Mouse (Mus musculus) stomach, embryonic 15.5 days (tissue): ENCODE measurements around the gene Fgf10. TPM values are rescaled to one million over a fixed set of nuclear protein-coding genes. Genes with fewer than 3 reads are reported as not detected.
A peak's percentile ranks its signal among the peaks of the same experiment; 100 is the strongest.

Experiments
- ATAC-seq: fragments of 200-750 bp; cut with Nextera tagmentation; 2 replicates; pipeline ENCODE4 v1.8.0; 2017; ENCODE audit warnings: low read depth, moderate number of reproducible peaks, moderate TSS enrichment; ENCODE audit not compliant: insufficient read depth, low FRiP score
- H3K27ac ChIP-seq: fragments of 300-500 bp; sonication (generic); 2 replicates; pipeline ENCODE4 v1.5.1; 2015; ENCODE audit warnings: mild to moderate bottlenecking, inconsistent platforms
- H3K27me3 ChIP-seq: fragments of 300-500 bp; sonication (generic); replicated peaks from 2 replicates; pipeline ENCODE4 v1.6.1; 2015; ENCODE audit warnings: inconsistent platforms
- H3K36me3 ChIP-seq: fragments of 300-500 bp; sonication (generic); 2 replicates; pipeline ENCODE4 v1.6.1; 2015; ENCODE audit warnings: inconsistent platforms
- H3K4me1 ChIP-seq: fragments of 300-500 bp; sonication (generic); 2 replicates; pipeline ENCODE4 v1.6.1; 2015; ENCODE audit warnings: inconsistent platforms
- H3K4me2 ChIP-seq: fragments of 300-500 bp; sonication (generic); 2 replicates; pipeline ENCODE4 v1.6.1; 2015; ENCODE audit warnings: mild to moderate bottlenecking, inconsistent platforms
- H3K4me3 ChIP-seq: fragments of 300-500 bp; sonication (generic); replicated peaks from 2 replicates; pipeline ENCODE4 v1.5.1; 2015; ENCODE audit warnings: inconsistent platforms
- H3K9ac ChIP-seq: fragments of 300-500 bp; sonication (generic); 2 replicates; pipeline ENCODE4 v1.6.1; 2015; ENCODE audit warnings: inconsistent platforms
- H3K9me3 ChIP-seq: fragments of 300-500 bp; sonication (generic); 2 replicates; pipeline ENCODE4 v1.6.1; 2016; ENCODE audit warnings: inconsistent platforms
- WGBS: fragments of 180-500 bp; shearing (Covaris S2); methylation state at CpG from one replicate; pipeline ENCODE4 v1.1.7; 2015; 5-methylcytosine and 5-hydroxymethylcytosine counted together
- polyA plus RNA-seq: library from polyadenylated mRNA; unstranded; fragments of >200 nt; fragmentation: Nextera tagmentation; extraction: Ambion mirVana; gene quantifications from 2 replicates; pipeline ENCODE4 v1.2.1, GENCODE M21; 2015

Fgf10 gene
- polyA plus RNA-seq, 1 experiment from 2014 or later = 6.0 TPM

DNA sequence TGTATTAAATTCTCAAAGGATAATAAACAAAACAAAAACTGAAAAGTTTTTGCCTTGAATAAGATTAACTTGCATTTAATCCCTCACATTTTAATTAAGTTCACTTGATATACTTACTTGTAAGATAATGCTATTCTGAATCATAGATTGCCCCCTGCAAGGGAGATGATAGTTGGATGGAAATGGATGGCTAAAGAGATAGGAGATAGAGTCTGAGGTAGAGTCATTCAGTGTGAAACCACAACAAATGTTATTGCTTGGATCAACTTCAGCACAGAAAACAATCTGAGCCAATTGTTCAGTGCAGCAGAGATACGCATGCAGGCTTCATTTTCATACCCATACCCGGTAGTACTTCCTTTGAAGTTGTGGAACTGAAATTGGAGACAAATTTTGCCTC, 23.5 kb downstream of the Fgf10 start:
- H3K9ac ChIP-seq = no peak overlapping the region
- no peak overlapping the region for H3K4me2 ChIP-seq
- H3K4me1 ChIP-seq = no peaks in the 10 kb centered on the region
- no peak overlapping the region for H3K27ac ChIP-seq
- H3K9me3 ChIP-seq = no peaks in the 10 kb centered on the region
- WGBS = 80% methylated on average over 2 of the region's 2 CpGs
- no peaks in the 10 kb centered on the region for H3K36me3 ChIP-seq
- no peak for ATAC-seq
- H3K27me3 ChIP-seq = no peaks in the 10 kb centered on the region
- no peak overlapping the region for H3K4me3 ChIP-seq

DNA sequence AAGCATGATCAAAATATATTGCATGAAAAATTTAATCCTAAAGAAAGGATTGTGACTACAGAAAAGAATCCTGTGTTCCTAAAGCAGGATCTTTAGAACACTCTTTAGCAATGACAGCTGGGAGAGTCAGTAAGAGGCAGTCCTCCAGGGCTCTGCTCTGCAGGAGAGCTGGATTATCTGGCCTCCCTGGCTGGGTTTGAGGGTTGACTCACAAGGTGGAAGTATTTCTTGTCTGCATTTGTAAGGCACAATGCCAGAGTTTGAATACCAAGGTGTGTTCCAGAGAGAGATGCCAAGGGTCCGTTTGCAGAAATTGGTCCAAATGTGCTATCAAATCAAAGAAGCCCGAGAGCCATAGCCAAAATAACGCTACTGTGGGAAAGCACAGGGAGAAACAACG, 25.5 kb downstream of the Fgf10 start:
- Histone ChIP-seq H3K9me3 (no peaks in the 10 kb centered on the region), H3K4me2 (no peak overlapping the region), H3K4me1 (no peaks in the 10 kb centered on the region), H3K36me3 (no peaks in the 10 kb centered on the region), H3K27ac (no peak overlapping the region), H3K9ac (no peak overlapping the region), H3K27me3 (no peaks in the 10 kb centered on the region), H3K4me3 (no peak overlapping the region)
- 15% methylated on average over 4 of the region's 4 CpGs for WGBS
- ATAC-seq = no peak

DNA sequence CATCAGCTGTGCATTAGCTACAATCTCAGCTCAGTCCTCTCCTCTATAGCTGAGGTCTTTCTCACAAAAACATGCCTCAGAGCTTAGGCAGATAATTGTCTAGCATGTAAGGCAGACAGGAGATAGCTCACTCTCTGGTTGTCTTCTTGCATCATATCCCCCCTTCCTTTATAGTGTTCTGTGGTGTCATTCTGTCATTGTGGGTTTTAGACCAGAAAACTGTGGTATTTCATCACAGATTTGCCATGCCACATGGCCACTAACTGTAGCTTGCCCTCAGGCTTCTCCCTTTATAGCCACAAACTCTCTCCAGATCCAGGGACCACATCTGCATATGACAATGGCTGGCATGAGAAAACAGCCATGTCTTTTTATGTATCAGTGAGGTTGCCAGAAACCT, 34.1 kb downstream of the Fgf10 start:
- Histone ChIP-seq H3K27me3 (no peaks in the 10 kb centered on the region), H3K4me3 (no peak overlapping the region), H3K9ac (no peak overlapping the region), H3K36me3 (no peaks in the 10 kb centered on the region), H3K9me3 (no peaks in the 10 kb centered on the region), H3K4me2 (no peak overlapping the region), H3K4me1 (no peaks in the 10 kb centered on the region), H3K27ac (no peak overlapping the region)
- no peak for ATAC-seq

DNA sequence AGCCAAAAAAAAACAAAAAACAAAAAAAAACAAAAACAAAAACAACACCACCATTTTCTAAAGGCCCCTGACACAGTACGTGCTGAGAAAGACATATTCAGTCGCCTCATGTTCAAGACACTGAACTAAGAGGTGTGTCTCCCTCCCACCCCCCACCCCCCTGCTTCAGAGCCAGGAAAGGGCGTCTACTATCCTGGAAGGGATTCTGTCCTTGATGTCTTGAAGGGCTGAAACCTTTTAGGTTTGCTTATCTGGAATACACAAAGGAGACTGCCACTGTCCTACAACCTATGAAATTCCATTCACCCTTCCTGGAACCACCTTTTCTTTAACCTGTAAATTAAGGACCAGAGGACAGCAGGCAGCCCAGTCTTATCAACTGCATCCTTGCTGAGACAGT, 36.1 kb downstream of the Fgf10 start:
- H3K4me3 ChIP-seq = no peak overlapping the region
- no peaks in the 10 kb centered on the region for H3K4me1 ChIP-seq
- H3K27ac ChIP-seq = no peak overlapping the region
- H3K9me3 ChIP-seq = no peaks in the 10 kb centered on the region
- no peak overlapping the region for H3K9ac ChIP-seq
- no peak for ATAC-seq
- no peaks in the 10 kb centered on the region for H3K27me3 ChIP-seq
- no peaks in the 10 kb centered on the region for H3K36me3 ChIP-seq
- no peak overlapping the region for H3K4me2 ChIP-seq
- 85% methylated on average over 3 of the region's 3 CpGs for WGBS

DNA sequence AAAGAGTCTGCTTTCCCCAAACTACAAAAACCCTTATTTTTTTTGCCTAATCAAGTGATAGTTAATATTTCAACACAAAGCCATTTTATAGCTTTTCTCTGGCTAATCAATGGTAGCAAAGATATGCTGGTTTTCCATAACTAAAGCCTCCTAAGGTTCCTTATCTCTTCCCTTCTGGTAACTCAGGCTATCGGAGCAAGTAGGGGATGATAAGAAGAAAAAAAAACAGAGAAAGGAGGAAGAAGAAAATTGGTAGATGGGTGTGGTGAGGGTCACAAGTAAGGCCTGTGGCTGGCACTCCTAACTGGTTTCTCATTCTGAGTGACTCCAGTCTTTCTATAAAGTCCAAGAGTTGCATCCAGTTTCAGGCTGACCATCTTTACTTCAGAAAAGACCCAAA, 40.3 kb downstream of the Fgf10 start:
- Histone ChIP-seq H3K9me3 (no peaks in the 10 kb centered on the region), H3K27me3 (0 out of 2 replicates have a peak, but pooled peaks cover 3% of the 10 kb centered on the region), H3K4me3 (no peak overlapping the region), H3K36me3 (no peaks in the 10 kb centered on the region), H3K27ac (no peak overlapping the region), H3K4me2 (no peak overlapping the region), H3K4me1 (no peaks in the 10 kb centered on the region), H3K9ac (no peak overlapping the region)
- ATAC-seq = no peak
- 82% methylated on average over 1 of the region's 1 CpGs for whole genome bisulfite sequencing

DNA sequence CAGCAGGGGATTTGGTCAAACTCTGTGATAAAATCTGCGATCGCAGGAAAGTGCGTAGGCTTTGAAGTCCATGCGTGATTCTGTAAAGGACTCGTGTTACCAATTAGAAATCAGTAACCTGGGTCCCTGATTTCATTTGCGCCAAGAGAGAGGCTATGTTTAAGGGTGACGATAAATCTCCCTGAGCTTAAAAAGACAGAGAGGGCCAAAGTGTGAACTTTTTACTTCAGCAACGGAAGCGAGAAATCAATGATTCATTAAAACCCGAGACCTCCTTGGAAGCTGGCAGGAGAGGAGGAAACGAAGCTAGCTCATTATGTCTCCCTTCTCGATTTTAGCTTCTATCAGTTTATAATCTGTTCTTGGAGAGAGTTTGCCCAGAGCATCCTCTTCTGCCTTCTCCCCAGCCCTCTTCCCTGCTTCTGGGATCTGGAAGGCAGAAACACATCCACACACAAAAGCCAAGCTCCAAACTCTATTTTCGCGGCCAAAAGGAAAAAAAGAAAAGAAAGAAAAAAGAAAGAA, 44.1 kb downstream of the Fgf10 start:
- H3K9me3 ChIP-seq = no peaks in the 10 kb centered on the region
- peak overlapping the region; percentile 89 for H3K4me2 ChIP-seq
- no peak overlapping the region for H3K9ac ChIP-seq
- H3K27me3 ChIP-seq = 0 out of 2 replicates have a peak, but pooled peaks cover 3% of the 10 kb centered on the region
- 2% methylated on average over 14 of the region's 14 CpGs for WGBS
- H3K27ac ChIP-seq = no peak overlapping the region; the same call in 1 of the 2 replicates
- peak overlapping the region; percentile 56 for H3K4me3 ChIP-seq
- no peaks in the 10 kb centered on the region for H3K36me3 ChIP-seq
- no peak for ATAC-seq
- H3K4me1 ChIP-seq = no peaks in the 10 kb centered on the region

DNA sequence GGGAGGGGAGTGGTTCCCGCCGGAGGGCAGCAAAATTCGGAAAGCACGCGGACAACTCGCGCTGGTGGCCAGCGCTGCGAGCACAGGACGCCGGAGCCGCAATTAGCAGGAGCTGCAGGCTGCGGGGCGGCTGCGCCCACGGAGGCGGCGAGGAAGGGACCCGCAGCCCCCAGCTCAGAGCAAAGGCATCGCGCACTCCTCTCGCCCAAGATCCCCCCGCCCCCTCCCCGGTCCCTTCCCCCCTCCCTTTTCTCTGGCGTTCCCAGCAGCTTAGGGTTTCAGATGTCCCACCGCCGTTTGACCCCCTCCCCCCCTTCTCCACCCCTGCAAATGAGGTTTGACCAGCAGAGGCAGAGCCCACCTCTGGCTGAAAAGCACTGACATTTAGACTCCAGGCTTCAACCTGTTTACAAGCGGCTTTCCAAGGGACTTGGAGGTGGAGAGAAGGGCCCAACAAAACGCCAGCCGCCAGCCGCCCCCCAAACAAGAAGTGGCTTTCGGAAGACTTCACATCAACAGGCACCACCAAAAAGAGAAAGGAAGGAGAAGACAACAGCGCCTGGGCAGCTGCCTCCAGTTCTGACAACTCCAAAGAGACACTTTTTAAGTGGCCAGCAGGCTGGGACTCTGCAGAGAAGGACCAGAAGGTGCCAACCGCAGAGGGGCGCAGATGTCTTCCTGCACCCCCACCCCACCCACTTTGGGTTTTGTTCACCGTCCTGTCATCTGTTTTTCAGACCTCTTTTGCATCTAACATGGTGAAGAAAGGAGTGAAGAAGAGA, 44.9 kb downstream of the Fgf10 start:
- H3K9ac ChIP-seq = no peak overlapping the region; the same call in 1 of the 2 replicates
- H3K9me3 ChIP-seq = no peaks in the 10 kb centered on the region
- 0 out of 2 replicates have a peak, but pooled peaks cover 3% of the 10 kb centered on the region for H3K27me3 ChIP-seq
- ATAC-seq = peak; percentile 58; the same call in 1 of the 2 replicates
- peak overlapping the region; percentile 89 for H3K4me2 ChIP-seq
- H3K27ac ChIP-seq = peak overlapping the region; percentile 57
- peak overlapping the region; percentile 56 for H3K4me3 ChIP-seq
- H3K4me1 ChIP-seq = no peaks in the 10 kb centered on the region
- WGBS = under 1% methylated on average over 33 of the region's 36 CpGs
- H3K36me3 ChIP-seq = no peaks in the 10 kb centered on the region

DNA sequence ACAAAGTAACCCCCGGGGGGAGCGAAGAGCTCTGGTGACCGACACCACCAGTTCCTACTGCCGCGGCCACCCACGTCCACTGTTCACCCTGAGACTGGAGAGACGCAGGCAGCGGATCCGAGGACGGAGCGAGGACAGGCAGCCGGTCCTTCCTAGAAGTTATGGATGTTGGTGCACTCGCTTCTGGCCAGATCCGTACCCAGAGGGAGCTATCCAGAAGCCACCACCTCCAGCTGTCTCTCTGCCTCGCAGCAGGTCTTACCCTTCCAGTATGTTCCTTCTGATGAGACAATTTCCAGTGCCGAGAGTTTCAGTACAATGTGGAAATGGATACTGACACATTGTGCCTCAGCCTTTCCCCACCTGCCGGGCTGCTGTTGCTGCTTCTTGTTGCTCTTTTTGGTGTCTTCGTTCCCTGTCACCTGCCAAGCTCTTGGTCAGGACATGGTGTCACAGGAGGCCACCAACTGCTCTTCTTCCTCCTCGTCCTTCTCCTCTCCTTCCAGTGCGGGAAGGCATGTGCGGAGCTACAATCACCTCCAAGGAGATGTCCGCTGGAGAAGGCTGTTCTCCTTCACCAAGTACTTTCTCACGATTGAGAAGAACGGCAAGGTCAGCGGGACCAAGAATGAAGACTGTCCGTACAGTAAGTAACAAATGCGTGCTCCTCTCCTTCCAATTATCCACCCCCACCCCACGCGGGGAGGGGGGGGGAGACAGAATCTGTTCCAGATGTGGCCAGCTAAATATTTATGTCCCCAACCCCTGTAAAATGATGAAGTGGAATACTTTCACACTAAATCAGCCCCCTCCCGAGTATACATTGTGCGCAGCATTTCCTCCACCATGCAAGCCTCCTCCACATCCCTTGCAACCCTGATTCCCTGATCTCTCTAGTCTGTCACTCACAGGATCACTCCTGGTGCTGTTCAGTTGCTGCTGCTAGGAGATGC, 45.8 kb downstream of the Fgf10 start:
- peak; percentile 33; the same call in 1 of the 2 replicates for ATAC-seq
- no peaks in the 10 kb centered on the region for H3K9me3 ChIP-seq
- no peaks in the 10 kb centered on the region for H3K36me3 ChIP-seq
- 1% methylated on average over 31 of the region's 31 CpGs for WGBS
- peak overlapping the region; percentile 89 for H3K4me2 ChIP-seq
- H3K9ac ChIP-seq = no peak overlapping the region; the same call in 1 of the 2 replicates
- no peaks in the 10 kb centered on the region for H3K4me1 ChIP-seq
- peak overlapping the region; percentile 57 for H3K27ac ChIP-seq
- peak overlapping the region; percentile 56 for H3K4me3 ChIP-seq
- 0 out of 2 replicates have a peak, but pooled peaks cover 3% of the 10 kb centered on the region for H3K27me3 ChIP-seq

DNA sequence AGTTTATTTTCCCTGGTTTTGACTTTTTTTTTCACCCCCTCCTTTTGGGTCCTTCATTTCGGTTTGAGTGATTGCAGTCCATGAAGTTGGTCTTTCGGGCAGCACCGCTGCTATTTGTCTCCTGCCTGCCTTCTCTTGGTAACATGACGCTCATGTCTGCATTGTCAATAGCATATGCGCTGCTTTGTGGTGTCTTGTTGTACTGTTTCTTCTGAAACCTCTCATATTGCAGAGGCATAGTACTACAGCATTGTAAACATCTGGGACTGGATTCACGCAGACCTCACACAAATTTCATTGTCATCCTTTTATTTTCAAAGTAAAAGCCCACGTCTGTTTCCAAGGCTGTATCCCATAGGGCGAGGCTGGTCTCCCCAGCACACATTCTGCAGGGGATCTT, 46.7 kb downstream of the Fgf10 start:
- no peak for ATAC-seq
- Histone ChIP-seq H3K36me3 (no peaks in the 10 kb centered on the region), H3K27me3 (0 out of 2 replicates have a peak, but pooled peaks cover 3% of the 10 kb centered on the region), H3K4me3 (peak overlapping the region; percentile 56), H3K9ac (no peak overlapping the region), H3K27ac (peak overlapping the region; percentile 57; the same call in 1 of the 2 replicates), H3K4me2 (peak overlapping the region; percentile 89), H3K4me1 (no peaks in the 10 kb centered on the region), H3K9me3 (no peaks in the 10 kb centered on the region)
- 12% methylated on average over 8 of the region's 8 CpGs for WGBS

DNA sequence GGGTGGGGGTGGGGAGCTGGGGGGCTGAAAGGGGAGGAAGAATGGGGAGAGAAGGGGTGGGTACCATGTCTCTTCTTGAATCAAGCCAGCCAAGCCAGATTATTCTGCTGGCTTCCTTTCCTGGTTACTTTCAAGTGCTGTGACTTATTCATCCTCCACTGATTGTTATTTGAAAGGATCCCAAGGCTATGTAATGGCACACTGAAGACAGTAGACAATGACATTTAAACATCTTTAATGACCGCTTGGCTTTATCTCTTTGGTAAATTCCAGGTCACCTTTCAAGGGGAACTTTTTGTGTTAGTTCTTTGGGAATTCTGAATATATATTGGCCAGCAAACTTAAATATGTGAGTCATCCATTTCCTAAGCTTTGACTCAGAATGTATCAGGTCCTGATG, 47.1 kb downstream of the Fgf10 start:
- WGBS = 53% methylated on average over 1 of the region's 1 CpGs
- Histone ChIP-seq H3K9ac (no peak overlapping the region), H3K4me2 (peak overlapping the region; percentile 89)

DNA sequence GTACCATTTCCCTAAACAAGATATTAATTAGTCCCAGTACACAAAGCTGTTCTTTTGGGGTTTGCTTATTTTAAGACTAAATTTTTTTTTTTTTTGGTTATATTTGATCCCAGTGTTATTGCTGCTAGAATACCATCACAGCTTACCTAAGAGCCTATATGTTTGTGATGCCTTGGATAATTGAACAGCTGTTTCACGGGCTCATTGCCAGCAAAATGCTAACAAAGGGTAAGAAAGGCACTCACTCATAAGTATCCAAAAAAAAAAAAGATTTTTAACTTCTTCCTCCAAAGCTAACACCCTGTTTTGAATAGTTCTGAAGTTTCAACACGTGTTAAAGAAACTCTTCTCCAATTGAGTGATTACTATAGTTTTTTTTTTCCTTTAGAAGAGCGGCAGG, 48.8 kb downstream of the Fgf10 start:
- Histone ChIP-seq H3K4me1 (no peaks in the 10 kb centered on the region), H3K9ac (no peak overlapping the region), H3K27me3 (0 out of 2 replicates have a peak, but pooled peaks cover 3% of the 10 kb centered on the region), H3K36me3 (no peaks in the 10 kb centered on the region), H3K9me3 (no peaks in the 10 kb centered on the region), H3K4me3 (no peak overlapping the region), H3K27ac (no peak overlapping the region), H3K4me2 (no peak overlapping the region)
- ATAC-seq = no peak
- WGBS = 29% methylated on average over 3 of the region's 3 CpGs

More for the DNA sequence above, 47.1 kb downstream of the Fgf10 start:
- H3K4me1 ChIP-seq = no peaks in the 10 kb centered on the region
- H3K9me3 ChIP-seq = no peaks in the 10 kb centered on the region
- no peak overlapping the region for H3K27ac ChIP-seq
- H3K36me3 ChIP-seq = no peaks in the 10 kb centered on the region
- H3K27me3 ChIP-seq = 0 out of 2 replicates have a peak, but pooled peaks cover 3% of the 10 kb centered on the region
- H3K4me3 ChIP-seq = peak overlapping the region; percentile 56
- ATAC-seq = no peak
